Mouse (Mus musculus): ENCODE results near the gene Stk38l. TPM values are rescaled to one million over a fixed set of nuclear protein-coding genes. Genes with fewer than 3 reads are reported as not detected.

The Stk38l gene
- total RNA-seq (2021): 10 to 100 TPM; 23.3 to 23.9 TPM

DNA sequence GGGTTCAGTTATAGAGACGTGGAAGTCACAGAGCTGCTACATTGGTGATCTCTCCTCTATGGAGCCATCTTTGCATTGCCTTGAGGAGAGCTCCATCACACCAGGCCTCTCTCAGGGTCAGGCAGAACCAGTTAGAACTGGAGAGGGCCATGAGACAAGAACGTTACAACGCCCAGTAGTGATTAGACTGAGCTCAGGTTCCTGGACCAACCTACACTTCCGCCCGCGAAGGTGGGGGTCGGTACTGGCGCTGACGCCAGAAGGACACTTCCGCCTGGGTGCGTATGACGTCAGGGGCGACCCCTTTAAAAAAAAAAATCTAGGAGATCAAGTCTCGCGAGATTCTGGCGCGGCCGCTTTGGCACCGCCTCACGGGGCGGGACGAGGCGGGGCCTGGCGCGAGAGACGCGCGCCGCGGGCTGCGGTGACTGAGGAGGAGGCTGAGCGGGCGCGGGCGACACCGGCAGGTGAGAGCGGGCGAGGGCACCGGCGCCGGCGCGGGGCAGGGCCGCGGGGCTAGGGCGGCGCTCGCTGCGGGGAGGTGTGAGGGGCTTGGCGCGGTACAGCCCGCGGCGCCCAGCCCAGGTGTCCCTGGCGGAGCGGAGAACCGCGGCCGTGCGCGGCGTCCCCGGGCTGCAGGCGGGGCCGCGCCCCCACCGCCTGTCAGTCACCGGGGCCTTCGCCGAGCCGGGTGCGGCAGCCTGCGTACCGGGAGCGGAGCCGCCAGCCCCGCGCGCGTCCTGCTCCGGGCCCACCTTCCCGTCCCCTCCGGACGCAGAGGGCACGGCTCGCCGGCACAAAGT is at the start of gene Stk38l:
Gene Stk38l, plus strand, starts transcription at position 415 of the 803 bp plus-strand sequence.
- DNase-seq (ENCODE audit: low spot score in 2 of 2): peak; percentile 94 to 95
- intact Hi-C loops (cut with DNase I): loop anchor here (5.0 kb wide), 2 partner anchors 38 to 82 kb away; partner anchors contain the start of genes Med21 and Tm7sf3

DNA sequence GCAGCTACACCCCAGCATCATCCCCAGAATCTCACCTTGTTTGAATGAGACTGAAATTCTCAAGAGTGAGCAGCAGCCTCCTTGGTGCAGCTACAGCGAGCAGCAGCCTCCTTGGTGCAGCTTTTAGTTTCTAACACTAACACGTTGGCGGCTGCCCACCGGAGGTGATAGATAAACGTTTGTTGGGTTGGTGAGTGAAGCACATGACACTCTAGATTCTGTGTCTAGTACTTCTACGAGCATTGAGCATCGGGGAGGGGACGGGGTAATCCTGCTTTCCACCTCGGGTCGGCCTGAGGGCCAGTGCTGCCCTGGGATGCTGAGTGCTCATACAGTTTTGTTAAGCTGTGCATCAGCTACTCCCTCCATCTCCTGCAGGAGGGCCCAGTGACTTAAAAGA is 47.9 kb upstream of the Stk38l start:
- intact Hi-C loops (cut with DNase I): no loop called here
- DNase-seq (ENCODE audit: low spot score in 2 of 2): no peak

DNA sequence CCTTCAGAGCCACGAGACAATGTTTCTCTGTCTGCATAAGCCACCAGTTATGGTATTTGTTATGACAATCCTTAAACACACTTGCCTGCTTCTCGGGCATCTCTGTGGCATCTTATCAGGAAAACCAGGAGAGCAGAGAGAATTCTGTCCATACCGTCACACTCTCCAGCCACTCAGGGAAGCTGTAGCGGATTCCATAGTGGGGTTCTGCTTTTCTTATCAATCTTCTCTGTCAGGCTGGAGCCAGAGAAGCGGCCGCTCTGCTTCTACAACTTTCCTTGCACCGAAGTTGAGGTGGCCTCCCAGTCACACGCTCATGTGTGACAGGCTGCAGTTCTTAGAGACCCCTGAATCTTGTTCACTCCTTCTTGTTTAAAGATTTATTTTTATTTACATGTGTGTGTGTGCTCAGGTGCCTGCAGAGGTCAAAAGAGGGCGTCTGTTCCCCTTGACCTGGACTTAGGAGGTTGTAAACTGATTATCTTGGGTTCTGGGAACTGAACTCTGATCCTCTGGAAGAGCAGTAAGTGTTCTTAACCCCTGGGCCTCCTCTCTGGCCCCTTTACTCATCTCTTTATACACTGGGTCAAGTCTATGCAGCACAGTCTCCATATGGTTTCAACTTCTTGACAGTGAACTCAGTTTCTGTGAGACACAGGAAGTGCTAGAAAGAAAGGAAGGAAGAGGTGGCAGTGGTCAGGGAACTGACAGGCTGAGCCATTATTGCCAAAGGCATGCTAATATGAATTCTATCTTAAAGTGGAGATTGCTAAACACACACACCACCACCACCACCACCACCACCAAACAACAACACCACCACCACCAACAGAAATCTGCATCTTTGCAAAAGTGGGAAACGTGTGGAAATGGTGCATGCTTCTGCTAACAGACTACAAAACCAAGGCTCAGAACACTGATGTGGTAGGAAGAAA is 46.4 kb upstream of the Stk38l start:
- intact Hi-C loops (cut with DNase I): no loop called here
- DNase-seq (ENCODE audit: low spot score in 2 of 2): no peak

DNA sequence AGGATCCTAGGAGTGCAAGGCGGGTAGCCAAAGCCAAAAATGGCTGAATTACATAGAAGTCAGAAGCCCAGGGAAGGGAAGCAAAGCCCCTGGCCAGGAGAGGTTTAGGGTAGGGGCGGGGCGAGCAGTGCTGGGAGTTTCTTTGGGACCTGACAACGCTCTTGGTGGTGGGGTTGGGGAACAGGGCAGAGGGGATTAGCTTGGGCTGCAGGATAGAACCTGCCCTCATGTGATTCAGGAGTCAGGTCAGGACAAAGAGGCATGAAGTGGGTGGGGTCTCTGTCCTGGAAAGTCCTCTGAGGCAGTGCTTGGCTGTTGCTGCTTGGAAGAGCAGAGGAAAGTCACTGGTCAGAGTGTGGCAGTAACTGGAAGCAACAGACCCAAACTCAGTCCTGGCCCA is 40.9 kb upstream of the Stk38l start:
- DNase-seq (ENCODE audit: low spot score in 2 of 2): no peak
- intact Hi-C loops (cut with DNase I): no loop called here

DNA sequence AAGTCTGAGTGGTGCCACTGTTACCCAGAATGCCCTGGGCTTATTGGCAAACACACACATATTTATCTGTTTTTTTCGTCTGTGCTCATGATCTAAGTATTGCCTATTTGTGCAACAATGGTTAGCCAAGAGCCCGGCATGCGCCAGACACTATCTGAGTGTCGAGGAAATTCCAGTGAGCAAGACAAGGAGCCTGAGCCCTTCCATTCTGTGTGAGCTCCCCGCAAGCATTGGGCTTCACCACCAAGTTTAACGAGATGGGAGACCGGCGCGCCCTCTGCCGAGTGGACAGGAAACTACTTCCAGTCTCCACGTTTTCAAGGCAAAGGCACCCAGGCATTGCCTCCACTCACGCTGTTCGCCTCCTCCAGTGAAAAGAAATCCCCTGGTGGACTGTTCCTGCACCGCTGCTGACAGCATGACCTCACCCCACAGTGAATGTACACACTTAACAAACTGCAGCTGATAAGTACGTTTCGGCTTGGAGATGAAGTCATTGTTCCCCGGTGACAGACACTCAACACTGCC is 39.0 kb upstream of the Stk38l start:
- intact Hi-C loops (cut with DNase I): no loop called here
- DNase-seq (ENCODE audit: low spot score in 2 of 2): peak in 1 of 2 experiments; percentile 18

DNA sequence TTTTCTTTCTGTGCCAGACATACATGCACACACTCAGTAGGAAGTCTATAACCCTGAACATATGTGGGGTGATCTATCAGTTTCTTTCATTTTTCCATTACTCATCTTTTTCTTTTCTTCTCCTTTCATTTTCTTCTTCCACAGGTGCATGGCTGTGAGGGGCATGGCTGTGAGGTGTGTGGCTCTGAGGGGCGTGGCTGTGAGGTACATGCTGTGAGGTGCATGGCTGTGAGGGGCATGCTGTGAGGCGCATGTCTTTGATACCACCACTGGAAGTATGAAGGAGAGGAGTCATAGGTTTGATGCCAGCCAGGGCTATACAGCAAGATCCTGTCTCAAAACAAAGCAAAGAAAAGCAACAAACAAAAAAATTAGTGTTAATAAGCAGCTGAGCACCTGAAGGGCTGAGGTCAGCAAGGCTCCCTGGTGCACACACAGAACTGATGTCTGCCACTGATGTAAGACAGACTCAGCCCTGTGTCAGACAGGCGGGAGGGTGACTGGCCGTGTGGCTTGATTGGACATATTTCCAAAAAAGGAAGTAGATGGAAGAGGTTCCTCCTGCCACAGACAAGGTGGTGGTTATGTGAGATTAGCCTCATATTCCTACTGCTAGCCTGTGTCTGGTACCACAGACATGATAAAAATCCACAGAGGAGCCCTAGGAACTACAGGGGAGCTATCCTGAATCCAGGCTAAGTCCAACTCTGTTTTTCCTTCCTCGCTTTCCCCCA is 38.2 kb upstream of the Stk38l start:
- intact Hi-C loops (cut with DNase I): no loop called here
- DNase-seq (ENCODE audit: low spot score in 2 of 2): no peak

DNA sequence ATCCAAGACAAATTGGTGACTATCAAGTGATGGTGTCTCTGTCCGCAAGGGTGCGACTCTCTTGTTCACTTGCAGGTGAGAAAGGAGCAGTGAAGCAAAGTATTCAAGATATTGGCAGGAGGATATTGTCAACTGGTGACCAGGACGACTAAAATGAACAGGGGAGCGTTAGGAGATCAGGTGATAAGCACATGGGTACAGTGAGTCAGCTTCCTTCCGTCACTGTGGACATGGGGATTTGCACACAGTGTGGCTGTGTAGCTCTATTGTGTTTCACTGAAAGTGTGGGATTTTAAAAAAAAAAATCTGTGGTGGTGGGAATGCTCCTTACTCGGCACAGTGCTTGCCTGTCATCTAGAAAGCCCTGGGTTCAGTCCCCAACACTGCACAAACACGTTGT is 36.8 kb upstream of the Stk38l start:
- intact Hi-C loops (cut with DNase I): no loop called here

DNA sequence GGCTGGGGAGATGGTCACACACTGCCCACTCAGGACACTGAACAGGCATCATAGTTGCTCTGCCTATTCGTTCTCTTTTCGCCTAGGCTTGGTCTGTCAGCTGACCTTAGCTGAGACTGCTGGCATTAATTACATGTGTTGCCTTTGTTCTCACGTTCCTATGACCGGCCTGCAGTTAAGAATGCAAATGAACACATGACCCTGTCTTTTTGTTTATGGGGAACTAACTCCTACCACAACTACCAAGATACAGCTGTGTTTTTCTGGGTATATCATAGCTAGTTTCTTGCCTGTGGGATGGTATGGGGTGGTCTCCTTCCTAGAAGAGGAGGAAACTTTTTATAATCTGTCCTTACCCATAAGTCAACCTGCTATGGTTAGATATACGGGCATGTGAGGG is 35.9 kb upstream of the Stk38l start:
- intact Hi-C loops (cut with DNase I): no loop called here
- DNase-seq (ENCODE audit: low spot score in 2 of 2): no peak

More for the DNA sequence above, 36.8 kb upstream of the Stk38l start:
- DNase-seq (ENCODE audit: low spot score in 2 of 2): no peak

DNA sequence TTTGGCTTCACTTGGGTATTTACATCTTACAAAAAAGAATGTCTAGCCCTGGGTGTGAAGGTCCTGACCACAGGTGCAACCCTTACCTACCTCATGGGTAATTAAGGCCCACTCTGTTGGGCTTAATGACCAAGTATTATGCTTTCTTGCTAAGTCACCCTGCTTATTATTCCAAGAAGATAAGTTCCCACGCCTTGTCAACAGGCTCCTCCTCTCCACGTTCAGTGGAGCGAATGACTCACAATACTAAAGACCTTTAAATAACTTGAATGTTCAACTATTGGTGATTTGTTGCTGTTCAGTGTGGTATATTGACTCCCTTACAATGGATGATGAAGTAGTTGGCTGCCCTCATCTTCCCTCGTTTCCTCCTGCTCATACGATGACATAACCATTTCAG is 27.0 kb upstream of the Stk38l start:
- intact Hi-C loops (cut with DNase I): no loop called here

DNA sequence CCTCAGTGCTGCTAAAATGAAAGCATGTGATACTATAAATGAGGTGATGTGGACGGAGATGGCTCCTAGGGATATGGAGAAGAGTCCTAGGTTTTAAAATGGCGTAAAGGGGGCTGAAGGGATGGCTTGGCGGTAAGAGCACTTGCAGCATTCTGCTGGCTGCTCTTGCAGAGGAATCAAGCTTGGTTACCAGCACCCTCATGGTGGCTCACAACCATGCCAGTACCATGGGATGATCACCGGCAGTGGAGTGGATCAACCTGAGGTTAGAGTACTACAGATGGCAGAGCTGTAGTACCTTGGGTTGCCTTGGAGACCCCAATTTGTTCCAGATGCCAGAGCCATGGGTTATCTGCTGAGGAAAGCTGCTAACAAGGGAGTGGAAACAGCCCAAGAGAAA is 26.4 kb upstream of the Stk38l start:
- intact Hi-C loops (cut with DNase I): no loop called here
- no peak for DNase-seq (ENCODE audit: low spot score in 2 of 2)

More for the DNA sequence above, 27.0 kb upstream of the Stk38l start:
- DNase-seq (ENCODE audit: low spot score in 2 of 2): no peak

DNA sequence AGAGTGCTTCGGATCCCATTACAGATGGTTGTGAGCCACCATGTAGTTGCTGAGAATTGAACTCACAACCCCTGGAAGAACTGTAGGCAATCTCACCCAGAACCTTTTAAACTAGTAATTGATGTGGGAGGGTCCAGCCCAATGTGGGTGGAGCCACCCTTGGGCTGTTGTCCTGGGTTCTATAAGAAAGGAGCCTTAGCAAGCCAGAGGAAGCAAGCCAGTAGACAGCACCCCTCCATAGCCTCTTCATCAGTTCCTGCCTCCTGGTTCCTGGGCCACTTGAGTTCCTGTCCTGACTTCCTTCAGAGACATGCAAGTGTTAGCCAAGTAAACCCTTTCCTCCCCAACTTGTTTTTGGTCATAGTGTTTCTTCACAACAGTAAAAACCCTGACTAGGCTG is 24.3 kb upstream of the Stk38l start:
- intact Hi-C loops (cut with DNase I): no loop called here
- no peak for DNase-seq (ENCODE audit: low spot score in 2 of 2)

DNA sequence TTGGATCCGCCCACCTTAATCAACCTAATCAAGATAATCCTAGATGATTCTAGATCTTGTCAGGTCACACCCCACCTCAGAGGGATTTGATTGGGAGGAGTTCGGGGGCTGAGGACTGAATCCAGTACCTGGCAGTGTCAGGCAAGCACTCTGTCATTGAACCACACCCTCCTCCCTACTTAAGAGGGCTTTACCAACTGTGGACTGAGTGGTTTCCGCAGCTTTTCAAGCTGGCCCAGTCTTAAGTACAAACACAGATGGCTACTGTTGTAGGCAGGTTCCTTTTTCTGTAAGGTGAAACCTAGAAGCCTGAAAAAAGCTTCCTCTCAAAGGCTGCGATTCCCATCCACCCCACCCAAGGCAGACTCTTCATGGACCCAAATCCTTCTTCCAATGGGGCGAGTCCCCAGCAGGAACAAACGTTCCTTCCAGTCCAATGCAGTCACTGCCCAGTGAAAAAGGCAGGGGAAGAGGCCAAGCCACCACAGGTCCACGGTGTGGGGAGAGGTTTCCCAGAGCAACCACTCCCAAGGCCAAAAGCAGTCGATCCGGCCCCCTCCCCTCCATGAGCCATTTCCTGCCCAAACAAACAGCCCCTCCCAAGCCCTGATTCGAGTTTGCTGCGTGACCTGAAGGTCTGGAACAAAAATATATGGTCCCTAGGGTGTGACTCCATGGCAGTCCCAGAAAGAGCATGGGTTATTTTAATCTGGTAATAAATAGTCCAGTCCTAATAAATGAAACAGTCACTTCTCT is 22.5 kb upstream of the Stk38l start:
- intact Hi-C loops (cut with DNase I): no loop called here
- DNase-seq (ENCODE audit: low spot score in 2 of 2): no peak

DNA sequence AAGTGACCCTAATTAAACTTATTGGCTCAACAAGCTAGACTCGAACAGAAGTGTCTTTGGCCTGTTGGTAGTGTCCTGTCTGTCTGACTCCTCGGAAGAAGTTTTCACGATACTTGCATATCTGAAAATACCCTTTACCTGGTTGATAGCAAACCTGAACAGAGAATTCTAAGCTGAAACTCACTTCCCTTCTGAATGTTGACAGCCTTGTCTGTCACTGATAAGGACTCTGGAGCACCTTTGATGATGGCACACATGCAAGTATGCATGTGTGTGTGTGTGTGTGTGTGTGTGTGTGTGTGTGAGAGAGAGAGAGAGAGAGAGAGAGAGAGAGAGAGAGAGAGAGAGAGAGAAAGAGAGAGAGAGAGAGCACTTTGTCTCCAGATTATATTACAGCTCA is 21.4 kb upstream of the Stk38l start:
- no peak for DNase-seq (ENCODE audit: low spot score in 2 of 2)
- intact Hi-C loops (cut with DNase I): no loop called here

DNA sequence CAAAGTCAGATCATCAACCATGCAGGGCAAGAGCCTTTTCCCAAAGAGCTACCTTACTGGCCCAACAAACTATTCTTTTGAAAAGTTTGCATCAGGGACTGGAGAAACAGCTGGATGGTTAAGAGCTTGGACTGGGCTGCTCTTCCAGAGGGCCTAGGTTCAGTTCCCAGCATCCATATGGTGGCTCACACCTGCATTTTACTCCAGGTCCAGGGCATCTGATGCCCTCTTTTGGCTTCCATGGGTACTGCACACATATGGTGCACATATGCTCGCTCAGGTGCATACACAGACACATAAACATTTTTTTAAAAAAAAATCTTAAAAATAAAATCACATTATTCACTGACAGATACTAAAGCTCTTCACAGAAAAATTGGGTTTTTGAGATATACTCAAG is 19.2 kb upstream of the Stk38l start:
- intact Hi-C loops (cut with DNase I): no loop called here
- DNase-seq (ENCODE audit: low spot score in 2 of 2): no peak

DNA sequence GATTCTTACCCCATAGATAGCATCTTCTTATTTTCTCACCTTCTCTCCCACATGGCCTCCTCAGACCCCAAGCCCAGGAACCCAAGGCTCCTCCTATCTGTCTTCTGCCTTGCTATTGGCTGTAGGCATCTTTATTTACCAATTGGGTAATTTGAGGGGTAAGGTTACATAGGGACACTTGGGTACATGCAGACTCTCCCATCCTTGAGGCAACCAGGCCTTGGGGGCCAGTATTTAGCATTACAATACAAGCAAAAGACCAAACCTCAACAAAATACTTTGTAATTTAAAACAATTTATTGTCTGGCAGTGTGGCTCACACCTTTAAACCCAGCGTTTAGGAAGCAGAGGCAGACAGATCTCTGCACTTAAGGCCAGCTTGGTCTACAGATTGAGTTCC is 5.2 kb upstream of the Stk38l start:
- no peak for DNase-seq (ENCODE audit: low spot score in 2 of 2)
- intact Hi-C loops (cut with DNase I): no loop called here

DNA sequence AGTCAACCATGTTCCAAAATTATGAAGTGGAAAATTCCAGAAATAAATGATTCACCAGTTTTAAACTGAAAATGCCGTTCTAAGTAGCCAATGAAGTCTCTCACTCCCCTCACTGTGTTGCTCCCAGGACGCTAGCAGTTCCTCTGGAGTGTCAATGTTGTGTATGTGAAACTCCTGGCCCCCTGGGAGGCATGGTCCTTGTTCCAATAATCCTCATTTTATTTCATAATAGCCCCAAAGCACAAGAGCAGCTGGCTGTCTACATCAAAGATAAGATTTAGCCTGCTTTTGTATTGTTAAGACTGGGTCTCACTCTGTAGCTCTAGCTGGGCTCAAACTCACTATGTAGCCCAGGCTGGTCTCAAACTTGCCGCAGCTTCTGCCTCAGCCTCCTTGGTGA is 990 bp upstream of the Stk38l start:
- intact Hi-C loops (cut with DNase I): no loop called here
- DNase-seq (ENCODE audit: low spot score in 2 of 2): no peak

DNA sequence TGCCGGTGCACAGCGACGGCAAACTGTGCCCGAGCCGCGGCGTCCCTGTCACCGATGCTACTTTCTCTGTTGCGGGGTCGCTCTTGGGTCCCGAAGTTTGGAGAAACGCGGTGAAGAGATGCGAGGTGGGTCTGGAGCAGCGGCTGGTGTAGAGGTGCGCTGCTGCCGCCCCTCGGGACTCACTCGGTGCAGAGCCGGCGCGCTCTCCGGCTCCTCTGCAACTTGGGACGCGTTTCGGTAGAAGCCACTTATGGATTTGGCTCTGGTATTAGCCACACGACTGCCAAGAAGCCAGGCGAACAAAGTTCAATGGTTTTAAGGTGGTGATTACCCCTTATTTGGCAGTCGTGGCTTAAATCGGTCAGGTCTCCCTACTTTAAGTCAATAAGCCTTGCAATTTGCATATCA is 593 bp downstream of the Stk38l start:
- DNase-seq (ENCODE audit: low spot score in 2 of 2): no peak
- intact Hi-C loops (cut with DNase I): loop anchor here (5.0 kb wide), 2 partner anchors 37 to 83 kb away; partner anchors contain the start of genes Med21 and Tm7sf3

DNA sequence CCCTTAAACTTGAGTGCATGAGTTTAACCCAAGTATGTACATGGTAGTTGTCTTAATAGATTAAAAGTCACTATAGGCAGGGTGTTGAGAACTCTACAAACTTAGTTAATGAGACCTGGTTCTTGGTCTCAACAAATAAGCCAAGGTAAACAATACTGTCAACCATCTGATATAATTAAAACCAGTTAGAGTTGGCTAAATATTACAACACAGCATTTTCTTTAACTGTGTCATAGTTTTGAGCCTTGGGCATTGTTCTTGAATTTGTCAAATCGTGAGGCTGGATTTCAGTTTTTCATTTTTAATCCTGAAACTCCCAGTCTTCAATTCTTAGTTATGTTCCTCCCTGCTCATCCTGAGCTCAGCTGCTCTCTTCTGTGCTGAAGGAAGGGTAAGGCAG is 6.2 kb downstream of the Stk38l start:
- intact Hi-C loops (cut with DNase I): no loop called here
- no peak for DNase-seq (ENCODE audit: low spot score in 2 of 2)

DNA sequence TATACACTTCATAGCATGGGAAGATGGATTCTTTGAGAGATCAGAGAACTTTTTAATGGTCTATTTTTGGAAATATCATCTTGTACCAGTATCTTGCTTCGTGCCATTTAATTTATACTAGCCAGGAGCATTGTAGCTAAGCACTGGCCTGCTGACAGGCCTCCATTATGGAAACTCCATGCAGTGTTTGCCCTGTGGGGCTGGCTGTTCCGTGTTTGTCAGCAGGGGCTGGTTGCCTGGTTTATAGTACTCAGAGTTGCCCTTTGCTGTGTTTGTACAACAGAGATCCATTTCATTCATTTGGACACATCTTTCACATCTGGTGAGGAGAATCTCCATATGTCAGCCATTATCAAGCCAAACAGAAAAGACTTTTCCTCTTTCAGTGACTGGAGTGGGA is 6.9 kb downstream of the Stk38l start:
- no peak for DNase-seq (ENCODE audit: low spot score in 2 of 2)
- intact Hi-C loops (cut with DNase I): no loop called here
